Mouse (Mus musculus) stomach, postnatal 0 days (tissue): Measurements from ENCODE around the gene Otop3. TPM values are rescaled to one million over a fixed set of nuclear protein-coding genes. Genes with fewer than 3 reads are reported as not detected.

Experiments used
- ATAC-seq: fragments of 200-750 bp; cut with Nextera tagmentation; 2 replicates; pipeline ENCODE4 v1.8.0; 2017; ENCODE audit not compliant: low FRiP score, low TSS enrichment
- DNase-seq: peaks from one replicate; pipeline ENCODE4 v3.0.0-alpha.2; 2016; ENCODE audit warnings: low spot score
- H3K27ac ChIP-seq: fragments of 300-500 bp; sonication (generic); replicated peaks from 2 replicates; pipeline ENCODE4 v1.5.1; 2014; ENCODE audit warnings: mild to moderate bottlenecking, control low read depth
- H3K27me3 ChIP-seq: fragments of 300-500 bp; sonication (generic); 2 replicates; pipeline ENCODE4 v1.6.1; 2014; ENCODE audit warnings: low read length; ENCODE audit not compliant: control insufficient read depth, insufficient read depth
- H3K36me3 ChIP-seq: fragments of 300-500 bp; sonication (generic); 2 replicates; pipeline ENCODE4 v1.6.1; 2014; ENCODE audit warnings: low read length, mixed read lengths; ENCODE audit not compliant: control insufficient read depth, insufficient read depth
- H3K4me1 ChIP-seq: fragments of 300-500 bp; sonication (generic); replicated peaks from 2 replicates; pipeline ENCODE4 v1.6.1; 2014; ENCODE audit warnings: antibody characterized with exemption; ENCODE audit not compliant: control insufficient read depth, insufficient read depth
- H3K4me2 ChIP-seq: fragments of 300-500 bp; sonication (generic); replicated peaks from 2 replicates; pipeline ENCODE4 v1.6.1; 2014; ENCODE audit warnings: low read depth, mild to moderate bottlenecking, control low read depth, moderate library complexity
- H3K4me3 ChIP-seq: fragments of 300-500 bp; sonication (generic); 2 replicates; pipeline ENCODE4 v1.5.1; 2014; ENCODE audit warnings: low read depth, low read length, control low read depth
- H3K9ac ChIP-seq: fragments of 300-500 bp; sonication (generic); 2 replicates; pipeline ENCODE4 v1.6.1; 2014; ENCODE audit warnings: mild to moderate bottlenecking, low read length, control low read depth, mixed read lengths
- H3K9me3 ChIP-seq: fragments of 300-500 bp; sonication (generic); 2 replicates; pipeline ENCODE4 v1.6.1; 2016; ENCODE audit warnings: low read length; ENCODE audit not compliant: control insufficient read depth
- CTCF ChIP-seq: IDR thresholded peaks from 2 replicates; pipeline ENCODE4 v1.5.1; 2016; ENCODE audit warnings: antibody characterized with exemption, low read depth, mild to moderate bottlenecking, moderate library complexity
- EP300 ChIP-seq: optimal IDR thresholded peaks from 2 replicates; pipeline ENCODE3; 2016; ENCODE audit warnings: antibody characterized with exemption
- WGBS: fragments of 180-500 bp; shearing (Covaris S2); extraction: QIAGEN DNeasy Blood & Tissue Kit; methylation state at CpG from one replicate; pipeline ENCODE4 v1.1.7; 2014; 5-methylcytosine and 5-hydroxymethylcytosine counted together
- polyA plus RNA-seq: library from polyadenylated mRNA; unstranded; fragments of >200 nt; fragmentation: Nextera tagmentation; extraction: Ambion mirVana; gene quantifications from 2 replicates; pipeline ENCODE4 v1.2.1, GENCODE M21; 2015

Gene Otop3
- polyA plus RNA-seq, 1 experiment from 2014 or later = 20.5 TPM

DNA sequence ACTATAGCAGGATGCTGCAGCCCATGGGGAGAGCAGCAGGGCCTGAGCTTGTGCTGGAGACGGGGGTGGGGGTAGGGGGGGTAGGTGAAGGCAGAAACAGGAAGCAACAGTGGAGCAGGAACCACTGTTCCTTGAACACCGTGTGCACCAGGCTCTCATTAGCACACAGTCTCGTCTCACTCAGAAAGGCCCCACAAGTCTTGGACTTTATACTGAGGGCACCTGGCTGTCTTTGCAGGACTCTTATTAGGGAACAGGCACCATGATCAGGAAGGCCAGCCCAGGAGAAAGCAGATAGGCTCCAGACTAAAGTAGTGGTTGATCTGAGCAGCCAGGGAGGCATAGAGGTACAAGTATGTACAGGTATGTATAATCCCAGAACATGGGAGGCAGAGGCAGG is 2.8 kb downstream of the Otop3 start:
- Histone ChIP-seq H3K4me2 (no peak overlapping the region), H3K27me3 (peaks cover 3% of the 10 kb centered on the region; the same call in 1 of the 2 replicates), H3K9me3 (no peaks in the 10 kb centered on the region), H3K4me1 (0 out of 2 replicates have a peak, but pooled peaks cover 3% of the 10 kb centered on the region), H3K27ac (no peak overlapping the region), H3K9ac (no peak overlapping the region), H3K4me3 (no peak overlapping the region), H3K36me3 (no peaks in the 10 kb centered on the region)
- ATAC-seq (no peak), DNase-seq (no peak)
- TF ChIP-seq EP300 (no peak), CTCF (no peak)
- 41% methylated on average over 3 of the region's 3 CpGs for WGBS

DNA sequence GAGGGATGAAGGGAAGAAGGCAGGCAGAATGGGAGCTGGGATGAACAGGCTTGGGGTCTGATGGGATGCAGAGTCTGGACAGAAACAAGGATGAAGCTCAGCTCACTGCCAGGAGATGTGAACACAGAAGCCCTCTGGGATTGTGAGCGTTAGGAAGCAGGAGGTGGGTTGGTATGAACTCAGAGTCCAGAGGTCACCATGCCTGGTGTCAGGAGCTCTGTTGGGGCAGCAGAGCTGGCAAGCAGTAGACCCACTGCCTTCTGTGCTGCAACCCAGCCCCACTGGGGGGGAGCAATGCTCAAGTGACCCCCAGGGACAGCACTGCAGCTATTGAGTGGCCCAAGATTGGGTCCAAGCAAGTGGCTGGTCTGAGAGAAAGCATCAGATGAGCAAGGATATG is 3.3 kb downstream of the Otop3 start:
- H3K4me2 ChIP-seq = no peak overlapping the region

DNA sequence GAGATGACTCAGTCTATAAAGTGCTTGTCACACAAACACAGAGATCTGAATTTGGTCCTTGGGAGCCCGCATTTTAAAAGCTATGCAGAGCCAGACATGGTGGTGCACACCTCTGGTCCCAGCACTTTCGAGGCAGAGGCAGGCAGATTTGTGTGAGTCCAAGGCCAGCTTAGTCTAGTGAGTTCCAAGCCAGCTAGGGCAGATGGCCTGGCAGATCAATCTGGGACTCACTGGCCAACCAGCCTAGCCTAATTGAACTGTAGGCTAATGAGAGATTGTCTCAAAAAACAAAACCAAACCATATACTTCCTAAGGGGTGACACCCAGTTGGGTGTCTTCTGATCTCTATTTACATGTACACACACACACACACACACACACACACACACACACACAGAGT is 6.7 kb downstream of the Otop3 start:
- no peak for TF ChIP-seq EP300
- TF ChIP-seq CTCF = no peak
- WGBS = 52% methylated on average over 2 of the region's 2 CpGs
- no peak overlapping the region for H3K4me3 ChIP-seq
- H3K36me3 ChIP-seq = no peaks in the 10 kb centered on the region
- ATAC-seq (no peak), DNase-seq (no peak)
- H3K27ac ChIP-seq = no peak overlapping the region
- H3K4me2 ChIP-seq = no peak overlapping the region
- H3K4me1 ChIP-seq = no peaks in the 10 kb centered on the region; the same call in 1 of the 2 replicates
- no peaks in the 10 kb centered on the region for H3K9me3 ChIP-seq
- H3K9ac ChIP-seq = no peak overlapping the region
- no peaks in the 10 kb centered on the region for H3K27me3 ChIP-seq

More for the DNA sequence above, 3.3 kb downstream of the Otop3 start:
- WGBS = 53% methylated on average over 1 of the region's 1 CpGs
- Histone ChIP-seq H3K4me1 (0 out of 2 replicates have a peak, but pooled peaks cover 3% of the 10 kb centered on the region), H3K27ac (no peak overlapping the region), H3K4me3 (no peak overlapping the region), H3K9me3 (no peaks in the 10 kb centered on the region), H3K9ac (no peak overlapping the region), H3K27me3 (peaks cover 3% of the 10 kb centered on the region; the same call in 1 of the 2 replicates), H3K36me3 (no peaks in the 10 kb centered on the region)
- TF ChIP-seq EP300 (no peak), CTCF (no peak)
- DNase-seq (no peak), ATAC-seq (no peak)

DNA sequence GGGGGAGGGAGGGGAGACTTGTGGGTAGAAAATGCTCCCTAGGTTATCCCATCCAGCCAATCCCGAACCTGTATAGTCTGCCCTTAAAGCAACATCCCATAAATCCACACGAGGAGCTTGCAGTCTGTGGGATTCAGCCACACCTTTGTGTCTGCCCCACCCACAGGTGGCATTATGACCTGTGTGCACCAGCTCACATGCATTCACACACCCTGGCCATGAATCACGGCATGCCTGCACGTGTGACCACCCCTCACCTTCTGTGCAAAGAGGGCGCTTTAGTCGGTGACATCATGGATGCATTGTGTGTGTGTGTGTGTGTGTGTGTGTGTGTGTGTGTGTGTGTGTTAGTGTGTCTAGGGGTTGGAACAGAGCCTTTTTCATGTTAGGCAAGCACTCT is 7.3 kb downstream of the Otop3 start:
- Histone ChIP-seq H3K4me2 (no peak overlapping the region), H3K9me3 (no peaks in the 10 kb centered on the region), H3K9ac (no peak overlapping the region), H3K4me1 (no peaks in the 10 kb centered on the region; the same call in 1 of the 2 replicates), H3K36me3 (no peaks in the 10 kb centered on the region), H3K27ac (0 out of 2 replicates have a peak overlapping the region, but pooled peaks have one; percentile 30), H3K4me3 (no peak overlapping the region), H3K27me3 (no peaks in the 10 kb centered on the region)
- 59% methylated on average over 6 of the region's 6 CpGs for WGBS
- no peak for TF ChIP-seq EP300
- TF ChIP-seq CTCF = no peak
- ATAC-seq (peak; percentile 84), DNase-seq (peak; percentile 78)

DNA sequence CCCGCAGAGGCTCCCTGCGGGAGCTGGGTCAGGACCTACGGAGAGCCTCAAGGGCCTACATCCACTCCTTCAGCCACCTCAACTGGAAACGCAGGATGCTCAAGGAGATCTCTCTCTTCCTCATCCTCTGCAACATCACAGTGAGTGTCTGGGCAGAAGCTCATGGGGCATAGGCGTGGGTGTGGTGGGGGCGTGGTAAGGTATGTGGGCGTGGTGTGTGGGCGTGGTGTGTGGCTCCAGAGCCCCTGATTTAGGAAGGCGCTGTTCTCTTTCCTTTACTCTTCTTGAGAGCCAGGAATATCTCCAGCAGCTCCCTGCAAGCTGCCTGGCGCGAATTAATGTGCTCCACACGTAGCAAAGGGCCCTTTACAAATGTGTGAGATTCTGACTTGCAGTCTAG is 10.4 kb downstream of the Otop3 start:
- DNase-seq = no peak
- no peaks in the 10 kb centered on the region for H3K27me3 ChIP-seq
- WGBS = 12% methylated on average over 12 of the region's 12 CpGs
- H3K4me1 ChIP-seq = no peaks in the 10 kb centered on the region; the same call in 1 of the 2 replicates
- TF ChIP-seq EP300 = no peak
- TF ChIP-seq CTCF = no peak
- H3K4me2 ChIP-seq = no peak overlapping the region
- H3K9me3 ChIP-seq = no peaks in the 10 kb centered on the region
- H3K27ac ChIP-seq = no peak overlapping the region; the same call in 1 of the 2 replicates
- H3K36me3 ChIP-seq = no peaks in the 10 kb centered on the region
- no peak for ATAC-seq
- no peak overlapping the region for H3K4me3 ChIP-seq
- no peak overlapping the region for H3K9ac ChIP-seq

DNA sequence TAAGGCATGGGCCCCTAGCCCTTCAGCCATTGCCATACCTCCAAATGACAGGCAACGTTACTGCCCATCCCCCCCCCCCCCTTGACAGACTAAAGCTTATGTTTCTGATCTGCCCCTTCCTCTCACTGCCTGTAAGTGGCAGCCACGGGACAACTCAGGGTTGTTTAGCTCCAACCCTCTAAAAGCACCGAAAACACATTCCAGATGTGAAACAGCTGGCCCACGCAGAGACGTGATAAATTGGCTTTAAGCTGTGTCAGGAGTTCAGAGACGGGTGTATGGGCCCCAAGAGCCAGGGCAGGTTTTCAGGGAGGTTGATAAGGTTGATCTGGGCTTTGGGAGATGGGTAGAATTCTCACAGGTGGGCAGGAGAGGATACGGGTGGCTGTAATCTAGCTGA is 11.0 kb downstream of the Otop3 start:
- no peak for ATAC-seq
- H3K4me1 ChIP-seq = no peaks in the 10 kb centered on the region; the same call in 1 of the 2 replicates
- peak overlapping the region; percentile 63; the same call in 1 of the 2 replicates for H3K27ac ChIP-seq
- TF ChIP-seq EP300 (no peak), CTCF (no peak)
- 29% methylated on average over 7 of the region's 7 CpGs for WGBS
- no peaks in the 10 kb centered on the region for H3K36me3 ChIP-seq
- DNase-seq = no peak
- H3K4me3 ChIP-seq = no peak overlapping the region
- no peak overlapping the region for H3K9ac ChIP-seq
- H3K9me3 ChIP-seq = no peaks in the 10 kb centered on the region
- no peak overlapping the region for H3K4me2 ChIP-seq
- no peaks in the 10 kb centered on the region for H3K27me3 ChIP-seq
